Mouse (Mus musculus) hindbrain, embryonic 10.5 days (tissue): Measurements from ENCODE around the gene 5730409E04Rik. TPM values are rescaled to one million over a fixed set of nuclear protein-coding genes. Genes with fewer than 3 reads are reported as not detected.
A peak's percentile ranks its signal among the peaks of the same experiment; 100 is the strongest.

Experiments used
- DNase-seq: peaks from one replicate; pipeline ENCODE4 v3.0.0-alpha.2; 2017; ENCODE audit warnings: low spot score
- H3K27ac ChIP-seq: fragments of 300-500 bp; sonication (generic); 2 replicates; pipeline ENCODE4 v1.5.1; 2016; ENCODE audit warnings: mild to moderate bottlenecking, moderate library complexity
- H3K27me3 ChIP-seq: fragments of 300-500 bp; sonication (generic); 2 replicates; pipeline ENCODE4 v1.6.1; 2016; ENCODE audit warnings: mild to moderate bottlenecking; ENCODE audit not compliant: poor library complexity, insufficient read depth, severe bottlenecking
- H3K36me3 ChIP-seq: fragments of 300-500 bp; sonication (generic); 2 replicates; pipeline ENCODE4 v1.6.1; 2016; ENCODE audit warnings: mild to moderate bottlenecking, moderate library complexity
- H3K4me1 ChIP-seq: fragments of 300-500 bp; sonication (generic); replicated peaks from 2 replicates; pipeline ENCODE4 v1.6.1; 2016; ENCODE audit warnings: mild to moderate bottlenecking
- H3K4me3 ChIP-seq: fragments of 300-500 bp; sonication (generic); 2 replicates; pipeline ENCODE4 v1.5.1; 2016; ENCODE audit warnings: mild to moderate bottlenecking, moderate library complexity
- H3K9me3 ChIP-seq: fragments of 300-500 bp; sonication (generic); 2 replicates; pipeline ENCODE4 v1.6.1; 2016; ENCODE audit warnings: mild to moderate bottlenecking, moderate library complexity
- WGBS: fragments of 180-500 bp; shearing (Covaris S2); methylation state at CpG from one replicate; pipeline ENCODE4 v1.1.7; 2016; 5-methylcytosine and 5-hydroxymethylcytosine counted together
- polyA plus RNA-seq: library from polyadenylated mRNA; unstranded; fragments of >200 nt; fragmentation: Nextera tagmentation; extraction: Ambion mirVana; gene quantifications from 2 replicates; pipeline ENCODE4 v1.2.1, GENCODE M21; 2016

Gene 5730409E04Rik
- polyA plus RNA-seq: 2.3 and 2.4 TPM in 2 replicates

DNA sequence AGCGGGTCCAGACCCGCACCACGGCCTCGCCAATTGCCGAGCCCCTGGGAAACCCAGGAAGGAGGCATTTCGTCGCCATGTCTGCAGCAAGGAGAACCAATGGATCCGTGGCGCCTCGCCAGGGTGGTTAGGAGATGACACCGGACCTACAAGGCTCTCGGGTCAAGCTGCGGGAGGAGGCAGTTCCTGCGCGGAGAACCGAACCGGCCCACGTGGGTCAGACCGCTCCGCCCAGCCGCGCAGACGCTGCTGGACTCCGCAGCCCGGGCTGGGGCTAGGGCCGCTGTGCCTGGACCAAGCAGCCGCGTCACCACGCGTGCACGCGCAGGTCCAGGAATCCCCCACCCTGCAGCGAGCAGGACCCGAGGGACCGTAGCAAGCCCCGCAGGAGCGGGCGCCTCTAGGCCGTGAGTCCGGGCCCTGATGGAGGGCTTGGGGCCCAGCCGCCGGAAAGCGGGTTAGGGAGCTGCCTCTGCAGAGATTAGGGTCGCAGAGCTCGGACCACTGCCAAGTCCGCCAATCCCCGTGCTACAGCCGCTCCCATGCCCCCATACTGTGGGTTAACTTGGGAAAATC is at the start of gene 5730409E04Rik:
5730409E04Rik (plus strand) TSS at position 213 of the 576 bp plus-strand sequence.
- DNase-seq: peak; percentile 75
- H3K4me3 ChIP-seq: peak within 1 kb of the TSS; percentile 66
- H3K9me3 ChIP-seq: no peaks in the 10 kb centered on the region
- peaks cover 90% of the 10 kb centered on the region for H3K27me3 ChIP-seq
- H3K4me1 ChIP-seq: peaks cover 15% of the 10 kb centered on the region
- no peaks in the 10 kb centered on the region for H3K36me3 ChIP-seq
- H3K27ac ChIP-seq: peak within 1 kb of the TSS; percentile 89
- under 1% methylated on average over 48 of the region's 48 CpGs for WGBS

DNA sequence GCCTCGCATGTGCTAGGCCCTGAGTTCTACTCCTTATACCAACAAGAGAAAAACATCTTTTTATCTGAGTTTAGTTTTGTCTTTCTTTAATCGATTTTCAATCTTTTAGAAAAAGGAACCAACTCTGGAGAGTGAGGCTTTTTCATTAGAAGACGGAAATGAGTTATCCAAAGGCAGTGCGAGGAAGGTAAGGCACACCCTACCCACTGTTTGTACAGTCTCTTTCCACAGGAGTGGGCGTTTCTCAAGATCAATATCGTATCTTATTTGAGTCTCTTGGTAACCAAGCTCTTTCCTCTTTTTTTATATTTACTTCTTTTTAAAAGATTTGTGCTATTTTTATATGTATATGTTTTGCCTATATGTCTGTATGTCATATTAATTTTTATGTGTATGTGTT is 45.8 kb upstream of the 5730409E04Rik start:
- 95% methylated on average over 6 of the region's 6 CpGs for WGBS
- H3K36me3 ChIP-seq: peaks cover 100% of the 10 kb centered on the region

DNA sequence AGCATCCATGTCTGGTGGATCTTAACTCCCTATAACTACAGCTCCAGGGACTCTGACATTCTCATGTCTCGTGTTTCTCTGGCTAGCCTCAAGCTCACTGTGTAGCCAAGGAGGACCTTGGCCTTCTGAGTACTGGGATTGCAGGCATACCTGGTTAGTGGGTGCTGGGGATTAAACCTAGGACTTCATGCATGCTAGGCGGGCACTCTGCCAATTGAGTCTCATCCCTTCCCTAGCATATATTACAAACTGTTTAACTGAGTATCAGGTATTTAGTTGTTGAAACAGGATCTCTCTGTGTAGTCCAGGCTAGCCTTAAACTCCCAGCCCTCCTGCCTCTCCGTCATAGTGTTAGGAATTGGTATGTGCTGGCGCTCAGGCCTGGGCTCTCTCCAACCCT is 42.4 kb upstream of the 5730409E04Rik start:
- no peak overlapping the region for H3K27ac ChIP-seq
- peaks cover 100% of the 10 kb centered on the region for H3K36me3 ChIP-seq
- H3K4me3 ChIP-seq: no peak overlapping the region
- 93% methylated on average over 4 of the region's 4 CpGs for WGBS
- H3K4me1 ChIP-seq: no peaks in the 10 kb centered on the region
- DNase-seq: no peak
- no peaks in the 10 kb centered on the region for H3K27me3 ChIP-seq
- no peaks in the 10 kb centered on the region for H3K9me3 ChIP-seq

More for the DNA sequence above, 45.8 kb upstream of the 5730409E04Rik start:
- DNase-seq: no peak
- Histone ChIP-seq H3K27ac (no peak overlapping the region), H3K4me1 (no peaks in the 10 kb centered on the region), H3K4me3 (no peak overlapping the region), H3K9me3 (no peaks in the 10 kb centered on the region), H3K27me3 (no peaks in the 10 kb centered on the region)

DNA sequence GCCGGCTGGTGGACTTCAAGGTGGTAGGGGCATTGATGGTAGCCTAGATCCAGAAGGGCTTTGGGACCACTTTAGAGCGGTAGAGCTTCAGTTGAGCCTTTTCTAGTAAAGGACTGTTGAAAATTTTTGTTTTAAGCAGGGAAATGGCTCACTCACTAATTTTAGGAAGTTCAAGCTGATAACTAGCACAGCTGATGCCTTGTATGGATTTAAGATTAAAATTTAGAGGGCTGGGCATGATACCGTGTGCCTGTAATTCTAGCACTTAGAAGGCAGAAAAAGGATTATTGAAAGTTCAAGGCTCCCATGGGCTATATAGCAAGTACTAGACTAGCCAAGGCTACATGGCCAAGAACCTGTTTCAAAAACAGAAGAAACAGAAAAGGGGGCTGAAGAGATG is 39.8 kb upstream of the 5730409E04Rik start:
- Histone ChIP-seq H3K27me3 (no peaks in the 10 kb centered on the region), H3K36me3 (peaks cover 100% of the 10 kb centered on the region), H3K4me1 (no peaks in the 10 kb centered on the region), H3K4me3 (no peak overlapping the region), H3K27ac (no peak overlapping the region), H3K9me3 (0 out of 2 replicates have a peak, but pooled peaks cover 6% of the 10 kb centered on the region)
- no peak for DNase-seq
- 95% methylated on average over 3 of the region's 3 CpGs for WGBS

DNA sequence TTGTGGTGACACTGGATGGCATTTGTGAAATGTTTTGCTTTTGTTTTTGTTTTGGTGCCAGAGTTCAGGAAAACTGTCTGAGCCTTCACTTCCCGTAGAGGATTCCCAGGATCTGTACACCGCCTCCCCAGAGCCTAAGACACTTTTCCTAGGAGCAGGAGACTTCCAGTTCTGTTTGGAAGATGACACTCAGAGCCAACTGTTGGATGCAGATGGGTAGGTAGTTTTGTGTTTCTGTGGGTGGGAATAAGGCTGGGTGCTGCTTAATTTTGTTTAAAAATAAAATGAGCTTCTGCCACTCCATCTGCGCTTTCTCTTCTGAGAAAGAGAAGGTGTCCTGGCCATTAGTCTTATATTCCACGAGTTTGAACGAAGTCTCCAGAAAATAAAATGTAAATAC is 33.3 kb upstream of the 5730409E04Rik start:
- 0 out of 2 replicates have a peak, but pooled peaks cover 6% of the 10 kb centered on the region for H3K9me3 ChIP-seq
- no peaks in the 10 kb centered on the region for H3K4me1 ChIP-seq
- no peaks in the 10 kb centered on the region for H3K27me3 ChIP-seq
- WGBS: 95% methylated on average over 5 of the region's 5 CpGs
- DNase-seq: no peak
- H3K27ac ChIP-seq: no peak overlapping the region
- no peak overlapping the region for H3K4me3 ChIP-seq
- H3K36me3 ChIP-seq: peaks cover 100% of the 10 kb centered on the region

DNA sequence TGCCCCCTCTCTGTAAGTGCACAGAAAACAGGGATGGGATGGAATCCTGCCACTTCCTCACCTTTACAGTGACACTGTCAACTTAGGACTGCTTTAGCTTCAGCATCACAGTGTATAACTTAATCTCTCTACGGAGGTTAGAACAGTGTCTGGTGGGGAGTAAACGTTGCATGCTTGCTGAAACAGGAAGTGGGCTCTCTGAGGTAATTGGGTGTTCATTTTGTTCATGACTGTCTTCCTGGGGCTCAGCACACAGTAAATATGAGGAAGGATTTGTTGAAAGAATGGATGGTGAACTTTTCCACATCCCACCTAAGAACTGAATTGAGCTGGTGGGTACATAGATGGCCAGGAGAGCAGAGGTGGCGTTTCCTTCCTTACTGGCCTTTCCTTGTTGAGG is 31.7 kb upstream of the 5730409E04Rik start:
- no peak overlapping the region for H3K27ac ChIP-seq
- 95% methylated on average over 3 of the region's 3 CpGs for WGBS
- DNase-seq: no peak
- 0 out of 2 replicates have a peak, but pooled peaks cover 6% of the 10 kb centered on the region for H3K9me3 ChIP-seq
- no peak overlapping the region for H3K4me3 ChIP-seq
- H3K4me1 ChIP-seq: no peaks in the 10 kb centered on the region
- no peaks in the 10 kb centered on the region for H3K27me3 ChIP-seq
- H3K36me3 ChIP-seq: peaks cover 100% of the 10 kb centered on the region

DNA sequence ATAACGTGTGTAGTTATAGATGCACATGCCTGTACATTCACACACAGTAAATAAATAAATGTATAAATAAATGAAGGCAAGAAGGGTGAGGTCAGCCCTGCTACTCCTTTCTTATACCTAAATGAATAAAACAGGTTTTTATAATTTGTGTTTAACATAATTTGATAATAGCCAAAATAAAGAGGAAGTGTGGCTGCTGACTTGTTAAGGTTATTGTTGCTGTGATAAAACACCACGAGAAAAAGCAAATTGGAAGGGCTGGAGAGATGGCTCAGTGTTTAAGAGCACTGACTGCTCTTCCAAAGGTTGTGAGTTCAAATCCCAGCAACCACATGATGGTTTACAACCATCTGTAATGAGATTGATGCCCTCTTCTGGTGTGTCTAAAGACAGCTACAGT is 30.5 kb upstream of the 5730409E04Rik start:
- 86% methylated on average over 2 of the region's 2 CpGs for WGBS
- Histone ChIP-seq H3K9me3 (0 out of 2 replicates have a peak, but pooled peaks cover 3% of the 10 kb centered on the region), H3K4me1 (no peaks in the 10 kb centered on the region), H3K4me3 (no peak overlapping the region), H3K27me3 (no peaks in the 10 kb centered on the region), H3K27ac (no peak overlapping the region), H3K36me3 (peaks cover 100% of the 10 kb centered on the region)
- DNase-seq: no peak

DNA sequence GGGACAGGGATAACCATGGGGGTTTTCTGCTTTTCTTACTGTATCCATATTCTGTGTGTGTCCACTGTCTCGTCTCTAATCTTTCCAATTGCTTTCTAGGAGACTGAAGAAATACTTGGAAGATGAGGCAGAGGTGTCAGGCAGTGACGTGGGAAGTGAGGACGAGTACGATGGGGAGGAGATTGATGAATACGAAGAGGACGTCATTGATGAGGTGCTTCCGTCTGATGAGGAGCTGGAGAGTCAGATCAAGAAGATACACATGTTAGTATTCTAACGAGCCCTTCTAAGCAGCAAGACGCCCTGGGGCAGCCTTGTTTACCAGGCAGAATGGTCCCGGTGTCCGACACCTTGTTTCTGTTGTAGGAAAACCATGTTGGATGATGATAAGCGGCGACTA is 23.9 kb upstream of the 5730409E04Rik start:
- H3K4me1 ChIP-seq: no peaks in the 10 kb centered on the region
- H3K27me3 ChIP-seq: no peaks in the 10 kb centered on the region
- no peak overlapping the region for H3K27ac ChIP-seq
- peaks cover 100% of the 10 kb centered on the region for H3K36me3 ChIP-seq
- H3K9me3 ChIP-seq: no peaks in the 10 kb centered on the region
- 94% methylated on average over 13 of the region's 13 CpGs for WGBS
- no peak overlapping the region for H3K4me3 ChIP-seq
- DNase-seq: no peak

DNA sequence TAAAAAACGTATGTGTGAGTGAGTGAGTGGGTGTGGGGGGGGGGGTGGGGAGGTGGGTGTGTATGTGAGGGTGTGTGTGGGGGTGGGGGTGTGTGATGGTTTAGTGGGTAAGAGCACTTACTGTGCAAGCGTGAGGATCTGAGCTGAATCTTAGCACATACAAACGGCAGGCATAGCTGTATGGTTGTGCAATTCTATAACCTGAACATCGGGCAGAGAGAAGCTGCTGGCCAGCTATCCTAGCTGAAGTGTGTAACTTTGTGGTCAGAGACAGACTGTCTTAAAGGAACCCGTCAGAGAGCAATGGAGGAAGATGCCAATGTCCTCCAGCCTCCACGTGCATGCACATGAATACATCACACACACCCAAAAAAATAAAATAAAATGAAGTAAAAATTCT is 17.6 kb upstream of the 5730409E04Rik start:
- Histone ChIP-seq H3K4me3 (no peak overlapping the region), H3K27ac (no peak overlapping the region), H3K9me3 (no peaks in the 10 kb centered on the region), H3K4me1 (no peaks in the 10 kb centered on the region), H3K36me3 (peaks cover 84% of the 10 kb centered on the region), H3K27me3 (no peaks in the 10 kb centered on the region)
- DNase-seq: no peak
- 94% methylated on average over 6 of the region's 6 CpGs for WGBS

DNA sequence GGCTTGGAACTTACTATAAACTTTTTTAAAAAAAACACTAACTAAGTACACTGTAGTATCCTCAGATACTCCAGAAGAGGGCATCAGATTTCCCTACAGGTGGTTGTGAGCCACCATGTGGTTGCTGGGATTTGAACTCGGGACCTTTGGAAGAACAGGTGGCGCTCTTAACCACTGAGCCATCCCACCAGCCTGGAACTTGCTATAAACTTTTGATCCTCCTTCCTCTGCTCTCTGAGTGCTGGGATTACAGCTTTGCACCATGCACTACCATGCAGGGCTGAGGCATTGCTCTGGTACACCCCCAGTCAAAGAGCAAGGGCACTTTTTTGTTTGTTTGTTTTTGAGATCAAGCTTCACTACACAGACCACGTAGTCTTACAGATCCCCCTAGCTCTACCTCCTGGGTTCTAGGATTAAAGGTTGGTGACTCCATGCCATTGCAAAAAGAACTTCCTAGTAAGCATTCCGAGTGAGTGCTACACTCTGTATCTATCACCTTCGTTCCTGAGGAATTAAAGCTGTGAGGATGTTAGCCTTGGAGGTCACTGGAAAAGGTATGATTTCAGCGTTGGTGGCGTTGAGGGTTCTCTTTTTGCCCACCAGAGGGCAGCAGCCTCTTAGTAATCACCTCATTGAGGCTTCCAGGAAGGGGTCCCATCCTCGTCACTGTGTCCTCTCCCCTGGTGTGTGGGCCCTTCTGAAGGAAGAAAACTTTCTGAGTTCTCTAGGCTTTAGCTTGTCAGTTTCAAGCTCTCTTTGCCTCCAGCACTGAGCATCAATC is 9.5 kb upstream of the 5730409E04Rik start:
- H3K4me3 ChIP-seq: no peak overlapping the region
- no peak overlapping the region for H3K27ac ChIP-seq
- peaks cover 14% of the 10 kb centered on the region for H3K4me1 ChIP-seq
- H3K36me3 ChIP-seq: 0 out of 2 replicates have a peak, but pooled peaks cover 3% of the 10 kb centered on the region
- peaks cover 71% of the 10 kb centered on the region for H3K27me3 ChIP-seq
- no peaks in the 10 kb centered on the region for H3K9me3 ChIP-seq
- peak; percentile 73 for DNase-seq
- WGBS: 34% methylated on average over 8 of the region's 8 CpGs

DNA sequence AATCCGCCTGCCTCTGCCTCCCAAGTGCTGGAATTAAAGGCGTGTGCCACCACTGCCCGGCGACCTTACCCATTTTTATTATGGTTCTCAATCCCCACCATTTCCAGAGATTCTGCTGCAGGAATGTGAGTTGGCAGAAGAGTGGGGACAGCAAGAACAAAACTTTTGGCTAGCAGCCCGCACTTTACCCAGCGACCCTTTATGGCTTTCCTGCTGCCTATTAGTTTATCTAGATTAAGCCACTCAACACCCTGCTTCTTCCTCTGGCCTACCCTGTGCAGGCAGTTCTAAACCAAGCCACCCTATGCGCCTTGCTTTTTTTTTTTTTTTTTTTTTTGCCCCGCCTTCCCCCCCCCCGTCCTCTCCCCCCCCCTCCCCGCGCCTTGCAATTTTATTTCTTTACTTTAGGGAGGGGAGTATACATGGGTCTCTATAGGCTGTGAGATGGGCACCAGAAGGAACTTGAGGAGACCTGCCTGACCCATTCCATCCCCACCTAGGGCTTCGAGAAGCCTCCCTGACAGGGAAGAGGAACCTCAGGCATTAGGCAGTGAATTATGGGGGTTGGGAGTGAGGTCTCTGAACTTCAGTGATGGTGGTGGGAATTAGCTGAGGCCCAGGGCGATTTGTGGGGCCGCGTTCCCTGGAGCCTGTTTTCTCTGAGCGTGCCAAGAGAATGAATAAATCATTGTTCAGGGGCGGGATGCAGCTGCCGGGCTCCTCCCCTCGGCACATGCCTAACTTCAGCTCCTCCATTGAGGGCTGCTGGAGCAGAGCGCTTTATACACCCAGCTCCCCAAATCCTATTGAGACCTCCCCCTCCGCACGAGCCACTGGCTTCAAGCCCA is 7.8 kb upstream of the 5730409E04Rik start:
- peaks cover 14% of the 10 kb centered on the region for H3K4me1 ChIP-seq
- peak overlapping the region; percentile 27 for H3K4me3 ChIP-seq
- 26% methylated on average over 22 of the region's 22 CpGs for WGBS
- no peaks in the 10 kb centered on the region for H3K36me3 ChIP-seq
- peaks cover 88% of the 10 kb centered on the region for H3K27me3 ChIP-seq
- DNase-seq: peak; percentile 79
- H3K9me3 ChIP-seq: no peaks in the 10 kb centered on the region
- peak overlapping the region; percentile 31; the same call in 1 of the 2 replicates for H3K27ac ChIP-seq

DNA sequence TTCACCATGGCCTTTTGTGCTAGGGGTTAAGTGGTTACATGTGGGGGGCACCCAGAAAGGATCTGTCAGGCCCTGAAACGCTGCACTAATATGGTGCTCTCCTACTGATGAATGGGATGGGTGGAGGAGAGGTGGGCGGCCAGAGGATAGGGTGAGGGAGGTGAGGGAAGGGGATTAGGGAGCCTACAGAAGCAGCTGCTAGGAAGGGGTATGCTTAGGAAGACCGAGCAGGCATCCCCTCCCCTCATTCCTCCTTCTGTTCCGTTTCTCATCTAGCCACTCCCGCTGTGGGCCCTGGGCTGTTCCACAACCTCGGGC is 7.2 kb upstream of the 5730409E04Rik start:
- Histone ChIP-seq H3K4me3 (peak overlapping the region; percentile 27), H3K9me3 (no peaks in the 10 kb centered on the region), H3K27me3 (peaks cover 91% of the 10 kb centered on the region), H3K36me3 (no peaks in the 10 kb centered on the region), H3K4me1 (peaks cover 14% of the 10 kb centered on the region), H3K27ac (peak overlapping the region; percentile 31)
- WGBS: 5% methylated on average over 6 of the region's 6 CpGs
- DNase-seq: no peak
